Mouse (Mus musculus): ENCODE measurements around the gene Bahcc1. TPM values are rescaled to one million over a fixed set of nuclear protein-coding genes. Genes with fewer than 3 reads are reported as not detected.

Bahcc1 gene
- polyA plus RNA-seq (2012; rRNA removed): 22.9 and 28.3 TPM in 2 replicates
- 14.0 and 14.9 TPM in 2 replicates for polyA plus RNA-seq (2014; fragmentation: Nextera tagmentation; extraction: Ambion mirVana)

DNA sequence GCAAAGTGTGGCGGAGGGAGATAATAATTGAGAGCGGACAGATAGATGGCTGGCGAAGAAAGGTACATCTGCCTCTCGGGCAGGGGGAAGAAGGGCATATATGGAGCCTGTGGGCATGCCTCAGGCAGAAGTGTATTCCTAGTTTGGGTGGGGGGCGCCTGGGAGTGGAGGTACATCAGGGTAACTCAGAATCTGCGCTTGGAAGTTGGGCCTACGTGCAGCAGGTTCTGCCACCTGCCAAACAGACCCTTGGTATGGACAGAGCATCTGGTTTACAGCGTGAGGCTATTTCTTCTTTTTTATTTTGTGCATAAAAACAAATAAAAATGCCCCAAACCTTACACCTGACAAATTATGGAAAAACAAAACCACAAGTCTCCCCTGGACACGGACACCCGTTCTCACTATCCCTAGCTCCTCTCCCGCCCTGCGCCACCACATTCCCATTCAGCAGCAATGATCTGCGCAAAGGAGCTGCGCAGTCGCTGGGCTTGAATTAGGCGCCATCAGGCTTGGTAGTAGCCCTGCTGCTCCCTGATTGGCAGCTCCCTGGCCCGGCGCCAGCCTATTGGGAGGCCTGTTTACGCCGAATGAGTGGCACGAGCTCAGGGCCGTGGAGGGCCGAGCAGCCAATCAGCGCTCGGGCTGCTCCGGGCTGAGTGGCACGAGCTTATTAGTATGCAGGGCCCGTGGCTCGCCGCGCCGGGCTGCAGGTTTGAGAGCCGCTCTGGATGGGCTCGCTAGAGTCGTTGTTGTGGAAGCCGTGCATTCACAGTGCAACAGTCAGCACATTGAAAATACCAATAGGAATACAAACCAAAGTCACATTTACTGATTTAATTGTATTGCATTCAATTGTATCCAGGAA, at the start of gene Bahcc1:
Bahcc1 (plus strand) TSS at position 718 of the 868 bp plus-strand sequence.
- Histone ChIP-seq H3K4me1 (ENCODE audit: control insufficient read depth, insufficient read depth, low read length) (peaks cover 31% of the 10 kb centered on the region), H3K9ac (ENCODE audit: low read depth, low read length, severe bottlenecking) (peak within 1 kb of the TSS; percentile 99), H3K4me3 (replicated peaks; ENCODE audit: low read length) (peak within 1 kb of the TSS; percentile 83), H3K4me2 (replicated peaks; ENCODE audit: low read depth, low read length, severe bottlenecking) (peak within 1 kb of the TSS; percentile 96), H3K27me3 (ENCODE audit: control insufficient read depth, insufficient read depth, low read length) (no peaks in the 10 kb centered on the region), H3K9me3 (ENCODE audit: control insufficient read depth, low read length) (no peaks in the 10 kb centered on the region), H3K36me3 (ENCODE audit: control insufficient read depth, insufficient read depth, low read length) (0 out of 2 replicates have a peak, but pooled peaks cover 5% of the 10 kb centered on the region), H3K27ac (replicated peaks; ENCODE audit: low read depth, low read length) (peak within 1 kb of the TSS; percentile 72)
- TF ChIP-seq POLR2A (IDR thresholded peaks at IDR 0.05; ENCODE audit: borderline replicate concordance, extremely low read depth, insufficient read depth, insufficient read length): peak; percentile 95; the same call in 1 of the 2 replicates
- DNase-seq (ENCODE audit: low spot score) (peak; percentile 100), ATAC-seq (ENCODE audit: low FRiP score, low read depth) (peak; percentile 79)
- 2% methylated on average over 36 of the region's 36 CpGs for WGBS

DNA sequence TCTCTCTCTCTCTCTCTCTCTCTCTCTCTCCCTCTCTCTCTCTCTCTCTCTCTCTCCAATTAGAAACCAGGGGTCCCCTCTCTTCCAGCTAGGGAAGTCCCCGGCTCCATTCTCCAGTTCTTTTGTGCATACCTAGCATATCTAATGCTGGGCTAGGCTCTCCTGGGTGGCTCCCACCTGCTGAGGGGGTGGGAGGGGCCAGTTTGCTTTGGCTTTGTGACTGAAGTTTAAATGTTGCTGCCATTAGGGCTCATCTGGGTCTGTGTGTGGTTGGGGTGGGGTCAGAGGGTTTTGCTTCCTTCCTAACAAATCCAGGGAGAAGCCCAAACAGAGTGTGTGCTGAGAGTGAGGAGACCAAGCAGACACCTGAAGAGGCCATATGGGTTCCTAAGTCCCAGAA, 49.6 kb upstream of the Bahcc1 start:
- WGBS: 64% methylated on average over 1 of the region's 1 CpGs
- H3K4me1 ChIP-seq (ENCODE audit: control insufficient read depth, insufficient read depth, low read length): peaks cover 31% of the 10 kb centered on the region
- H3K27me3 ChIP-seq (ENCODE audit: control insufficient read depth, insufficient read depth, low read length): no peaks in the 10 kb centered on the region
- no peak for TF ChIP-seq POLR2A (IDR thresholded peaks at IDR 0.05; ENCODE audit: borderline replicate concordance, extremely low read depth, insufficient read depth, insufficient read length)
- ATAC-seq (ENCODE audit: low FRiP score, low read depth) (no peak), DNase-seq (ENCODE audit: low spot score) (no peak)
- H3K9me3 ChIP-seq (ENCODE audit: control insufficient read depth, low read length): no peaks in the 10 kb centered on the region
- H3K36me3 ChIP-seq (ENCODE audit: control insufficient read depth, insufficient read depth, low read length): peaks cover 21% of the 10 kb centered on the region
- H3K9ac ChIP-seq (ENCODE audit: low read depth, low read length, severe bottlenecking): no peak overlapping the region
- no peak overlapping the region for H3K4me2 ChIP-seq (replicated peaks; ENCODE audit: low read depth, low read length, severe bottlenecking)
- H3K4me3 ChIP-seq (replicated peaks; ENCODE audit: low read length): no peak overlapping the region
- H3K27ac ChIP-seq (replicated peaks; ENCODE audit: low read depth, low read length): no peak overlapping the region

DNA sequence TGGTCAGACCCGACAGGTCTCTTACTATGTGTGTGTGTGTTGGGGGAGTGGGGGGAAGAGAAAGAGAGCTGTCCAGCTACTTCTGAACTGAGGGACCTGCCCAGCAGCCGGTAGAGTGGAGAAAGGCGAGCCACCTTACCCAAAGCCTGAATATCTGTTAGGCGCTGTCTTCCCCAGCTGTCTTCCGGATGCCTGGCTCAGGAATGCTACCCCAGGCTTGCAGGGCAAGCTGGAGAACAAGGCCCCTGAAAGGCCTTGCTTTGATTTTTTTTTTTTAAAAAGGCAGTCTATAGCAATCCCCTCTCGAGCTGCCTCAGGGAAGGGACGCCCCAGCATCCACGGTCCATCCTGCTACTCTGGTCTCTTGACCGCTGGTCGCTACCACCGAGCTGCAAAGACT, 49.0 kb upstream of the Bahcc1 start:
- DNase-seq (ENCODE audit: low spot score) (no peak), ATAC-seq (ENCODE audit: low FRiP score, low read depth) (no peak)
- 35% methylated on average over 11 of the region's 11 CpGs for WGBS
- peaks cover 23% of the 10 kb centered on the region for H3K36me3 ChIP-seq (ENCODE audit: control insufficient read depth, insufficient read depth, low read length)
- H3K27me3 ChIP-seq (ENCODE audit: control insufficient read depth, insufficient read depth, low read length): no peaks in the 10 kb centered on the region
- no peak overlapping the region for H3K4me3 ChIP-seq (replicated peaks; ENCODE audit: low read length)
- no peak for TF ChIP-seq POLR2A (IDR thresholded peaks at IDR 0.05; ENCODE audit: borderline replicate concordance, extremely low read depth, insufficient read depth, insufficient read length)
- peaks cover 31% of the 10 kb centered on the region for H3K4me1 ChIP-seq (ENCODE audit: control insufficient read depth, insufficient read depth, low read length)
- H3K9ac ChIP-seq (ENCODE audit: low read depth, low read length, severe bottlenecking): no peak overlapping the region
- no peaks in the 10 kb centered on the region for H3K9me3 ChIP-seq (ENCODE audit: control insufficient read depth, low read length)
- H3K27ac ChIP-seq (replicated peaks; ENCODE audit: low read depth, low read length): no peak overlapping the region
- no peak overlapping the region for H3K4me2 ChIP-seq (replicated peaks; ENCODE audit: low read depth, low read length, severe bottlenecking)

DNA sequence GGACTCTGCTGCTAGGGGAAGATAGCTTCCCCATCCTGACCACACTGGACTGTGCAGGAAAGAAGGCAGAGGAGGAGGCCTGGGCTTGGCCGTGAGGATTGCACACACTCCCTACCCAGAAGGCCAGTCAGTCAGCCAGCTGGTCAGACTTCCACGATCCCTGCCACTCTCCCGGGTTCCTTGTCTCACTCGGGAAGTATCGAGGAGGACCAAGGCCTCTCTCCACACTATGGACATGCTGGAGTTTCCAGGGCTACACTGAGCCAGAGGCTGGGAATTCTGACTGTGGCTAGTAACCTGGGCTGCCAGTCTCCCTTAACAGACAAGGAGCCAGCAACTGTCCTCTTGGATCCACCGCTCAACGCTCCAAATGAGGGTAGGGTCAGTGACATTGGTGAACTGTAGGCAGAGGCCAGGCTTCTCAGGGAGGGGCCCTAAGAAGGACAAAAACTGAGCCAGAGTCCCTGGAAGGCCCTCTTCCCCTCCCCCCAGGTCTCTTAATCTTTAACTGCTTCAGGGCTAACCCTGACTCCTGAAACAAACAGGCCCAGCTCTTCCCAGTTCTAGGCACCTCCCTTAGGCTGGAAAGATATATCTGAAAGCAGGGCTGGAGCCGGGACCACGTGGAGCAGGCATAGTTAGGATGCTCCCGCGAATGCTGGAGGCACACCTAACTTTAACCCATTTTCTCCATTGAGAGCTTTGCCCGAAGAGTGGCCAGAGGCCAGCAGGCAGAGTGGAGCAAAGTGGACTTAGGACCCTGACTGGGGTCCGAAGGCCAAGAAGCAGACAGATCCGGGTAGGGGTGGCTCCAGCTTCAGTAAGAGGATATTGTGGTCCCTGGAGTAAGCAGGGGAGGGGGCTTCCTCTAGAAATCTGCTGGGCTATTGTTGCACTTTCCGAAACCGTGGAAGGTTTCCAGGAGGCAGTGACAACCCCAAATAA, 48.1 kb upstream of the Bahcc1 start:
- no peaks in the 10 kb centered on the region for H3K27me3 ChIP-seq (ENCODE audit: control insufficient read depth, insufficient read depth, low read length)
- H3K4me1 ChIP-seq (ENCODE audit: control insufficient read depth, insufficient read depth, low read length): peaks cover 31% of the 10 kb centered on the region
- peak overlapping the region; percentile 66 for H3K4me3 ChIP-seq (replicated peaks; ENCODE audit: low read length)
- H3K36me3 ChIP-seq (ENCODE audit: control insufficient read depth, insufficient read depth, low read length): peaks cover 23% of the 10 kb centered on the region
- peak overlapping the region; percentile 79 for H3K27ac ChIP-seq (replicated peaks; ENCODE audit: low read depth, low read length)
- no peak for TF ChIP-seq POLR2A (IDR thresholded peaks at IDR 0.05; ENCODE audit: borderline replicate concordance, extremely low read depth, insufficient read depth, insufficient read length)
- ATAC-seq (ENCODE audit: low FRiP score, low read depth) (0 out of 2 replicates have a peak, but pooled peaks have one; percentile 18), DNase-seq (ENCODE audit: low spot score) (peak; percentile 65)
- no peaks in the 10 kb centered on the region for H3K9me3 ChIP-seq (ENCODE audit: control insufficient read depth, low read length)
- peak overlapping the region; percentile 95 for H3K4me2 ChIP-seq (replicated peaks; ENCODE audit: low read depth, low read length, severe bottlenecking)
- WGBS: 10% methylated on average over 15 of the region's 16 CpGs
- peak overlapping the region; percentile 95 for H3K9ac ChIP-seq (ENCODE audit: low read depth, low read length, severe bottlenecking)
